Mouse (Mus musculus): ENCODE measurements around the gene Tmem158.

The Tmem158 gene

DNA sequence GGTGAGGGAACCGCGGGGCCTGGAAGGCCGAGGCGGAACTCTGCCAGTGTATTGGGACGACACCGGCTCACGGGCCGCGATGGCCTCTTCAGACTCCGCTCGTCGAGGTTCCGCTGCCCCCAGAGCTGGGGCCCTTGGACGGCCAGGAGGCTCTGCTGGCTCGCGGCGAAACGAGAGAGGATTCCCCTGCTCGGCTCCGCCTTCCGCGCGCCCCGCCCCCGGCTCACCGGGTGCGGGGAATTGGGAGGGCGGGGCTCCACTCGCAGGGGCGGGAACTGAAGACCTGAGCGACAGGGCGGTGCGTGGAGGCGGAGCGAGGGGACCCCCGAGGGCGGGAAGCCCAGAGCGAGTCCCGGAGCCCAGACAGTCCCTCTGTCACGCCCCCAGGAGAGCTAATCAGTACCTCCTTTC lies at the start of gene Tmem158:
Tmem158 (minus strand) TSS at position 154 of the 411 bp plus-strand sequence.
- DNase-seq (ENCODE audit: low spot score) = peak; percentile 66

DNA sequence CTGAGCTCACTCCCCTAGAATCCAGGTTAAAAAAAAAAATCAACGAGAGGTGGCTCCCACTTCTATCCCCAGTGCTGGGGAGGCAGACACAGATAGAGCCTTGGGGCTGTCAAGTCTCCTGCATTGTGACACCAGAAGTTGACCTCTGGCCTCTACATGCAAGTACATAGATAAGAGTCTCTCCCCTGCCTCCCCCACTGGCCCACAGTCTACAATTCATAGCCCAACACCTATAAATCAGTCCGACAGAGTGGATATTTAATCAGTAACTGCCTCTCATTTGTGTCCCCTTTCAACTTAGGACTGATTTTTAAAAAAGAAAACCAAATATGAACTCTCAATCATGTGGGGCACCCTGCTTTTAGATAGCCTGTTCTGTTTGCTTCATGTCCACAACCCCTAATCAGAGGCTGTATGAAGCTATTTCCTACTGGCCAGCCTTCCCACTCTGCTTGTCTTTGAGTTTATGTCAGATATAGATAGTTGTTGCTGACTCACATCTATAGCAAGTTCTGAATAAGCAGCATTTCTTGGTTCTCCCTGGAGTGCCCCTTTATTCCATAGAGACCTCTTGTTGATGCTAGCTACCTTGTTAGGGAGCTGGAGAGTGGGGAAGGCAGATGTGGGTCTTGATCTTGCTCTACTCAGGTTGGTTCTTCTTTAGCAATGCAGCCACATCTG lies 49.3 kb upstream of the Tmem158 start:
- DNase-seq (ENCODE audit: low spot score) = no peak

DNA sequence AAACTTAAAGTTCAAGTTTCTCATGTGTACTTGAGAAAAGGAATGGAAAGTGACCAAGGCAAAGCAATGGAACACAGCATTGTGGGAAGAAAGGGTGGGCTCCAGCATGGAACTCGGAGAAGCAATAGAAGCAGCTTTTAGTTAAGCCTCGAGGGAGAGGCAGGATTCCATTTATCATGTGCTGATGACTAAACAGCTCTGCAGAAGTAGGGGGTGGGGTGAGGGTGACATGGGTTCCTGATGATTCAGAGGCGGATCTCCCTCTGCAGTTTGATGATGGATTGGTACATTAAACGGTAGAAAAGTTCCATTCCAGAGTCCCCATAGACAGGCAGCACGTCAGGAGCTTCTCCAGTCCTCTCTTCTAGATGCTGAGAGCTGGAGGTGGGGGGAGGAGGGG lies 48.5 kb upstream of the Tmem158 start:
- no peak for DNase-seq (ENCODE audit: low spot score)

DNA sequence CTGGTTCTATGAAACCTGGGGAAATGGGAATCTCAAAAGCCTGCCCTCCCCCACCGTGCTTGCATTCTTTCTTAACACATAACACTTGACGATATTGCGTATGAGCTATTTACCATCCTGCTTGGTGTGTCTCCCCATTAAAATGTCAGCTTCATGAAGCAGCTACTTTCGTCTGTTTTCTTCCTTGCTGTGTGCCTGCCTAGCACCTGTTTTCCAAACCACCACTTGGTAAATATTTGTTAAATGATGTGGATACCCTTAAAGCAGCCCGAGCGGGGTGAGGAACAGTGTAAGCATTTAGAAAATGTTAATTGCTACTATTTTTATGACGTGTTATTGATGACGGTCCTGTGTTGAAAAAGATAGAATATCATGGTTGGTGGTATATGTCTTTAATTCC lies 44.4 kb upstream of the Tmem158 start:
- no peak for DNase-seq (ENCODE audit: low spot score)

DNA sequence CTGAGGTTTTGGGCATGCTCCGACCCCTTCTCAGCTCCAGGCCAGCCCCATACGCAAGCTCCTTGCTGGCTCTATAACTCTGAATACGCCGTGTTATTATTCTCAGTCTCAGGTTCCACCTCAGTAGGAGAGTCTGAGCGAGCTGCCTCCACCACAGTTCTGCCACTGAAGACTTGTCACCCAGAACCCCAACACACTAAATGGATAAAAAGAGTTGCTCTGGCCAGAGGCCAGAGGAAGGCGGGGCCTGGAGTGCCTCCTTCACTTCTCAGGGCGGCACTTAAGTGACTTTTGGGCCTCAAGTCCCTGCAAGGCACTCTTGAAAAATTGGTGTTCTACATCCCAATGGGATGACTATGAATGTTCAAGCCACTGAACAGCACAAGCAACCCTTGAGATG lies 43.4 kb upstream of the Tmem158 start:
- DNase-seq (ENCODE audit: low spot score) = no peak

DNA sequence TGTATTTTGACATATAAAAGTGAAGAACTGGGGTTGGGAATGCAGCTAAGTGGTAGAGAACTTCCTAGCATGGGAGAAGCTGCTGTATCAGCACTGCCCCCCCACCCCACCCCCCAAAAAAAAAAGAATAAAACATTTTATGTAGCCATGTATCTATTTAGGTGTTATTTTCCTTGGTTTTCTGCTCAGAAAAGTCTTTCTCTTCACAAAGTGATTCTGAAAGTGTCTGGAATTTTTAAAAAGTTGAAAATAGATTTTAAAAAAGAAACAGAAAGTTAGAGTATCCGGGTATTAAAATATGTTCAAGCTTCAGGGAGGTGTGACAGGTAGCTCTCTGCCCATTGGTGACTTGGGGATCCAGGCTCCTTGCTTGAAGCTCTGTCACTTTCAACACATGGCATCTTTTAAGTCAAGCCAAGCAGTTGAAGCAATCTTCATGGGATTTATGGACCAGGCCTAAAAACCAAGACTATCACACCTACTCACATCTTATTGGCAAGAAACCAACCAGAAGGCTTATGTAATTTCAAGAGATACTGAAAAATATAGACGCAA lies 42.3 kb upstream of the Tmem158 start:
- DNase-seq (ENCODE audit: low spot score) = no peak

DNA sequence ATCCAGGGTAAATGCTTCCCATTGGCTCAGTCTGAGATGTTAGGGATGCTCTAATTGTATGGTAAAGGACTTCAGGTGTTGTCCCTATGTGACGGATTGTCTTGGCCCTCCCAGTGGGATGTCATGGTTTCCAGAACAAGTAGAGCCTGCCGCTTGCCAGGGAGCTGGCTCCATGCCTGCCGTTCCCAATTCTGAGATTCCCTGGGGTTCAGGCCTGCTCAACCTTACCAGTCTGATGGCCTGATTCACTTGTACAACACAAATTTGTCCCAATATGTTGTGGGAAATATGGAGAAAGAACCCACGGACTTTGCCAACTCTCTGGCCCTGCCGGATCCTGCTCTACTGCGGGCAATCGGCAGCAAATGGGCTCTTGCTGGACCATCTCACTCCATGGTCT lies 37.3 kb upstream of the Tmem158 start:
- DNase-seq (ENCODE audit: low spot score) = no peak

DNA sequence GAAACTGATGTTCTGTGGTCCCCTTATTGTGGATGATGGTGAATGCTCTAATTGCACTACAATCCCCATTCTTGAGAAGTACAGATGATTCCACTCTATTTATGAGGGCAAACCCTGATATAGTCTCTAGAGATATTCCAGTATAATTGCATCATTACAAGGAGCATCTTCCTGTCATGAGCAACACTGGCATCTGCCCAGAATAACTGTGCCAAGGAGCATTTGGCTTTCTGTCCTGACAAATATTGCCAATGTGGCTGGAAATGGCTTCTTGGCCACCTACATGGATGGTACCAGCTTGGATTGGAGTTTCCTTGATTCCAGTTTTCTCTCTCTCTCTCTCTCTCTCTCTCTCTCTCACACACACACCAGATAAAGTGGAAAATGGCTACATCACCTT lies 35.7 kb upstream of the Tmem158 start:
- DNase-seq (ENCODE audit: low spot score) = no peak

DNA sequence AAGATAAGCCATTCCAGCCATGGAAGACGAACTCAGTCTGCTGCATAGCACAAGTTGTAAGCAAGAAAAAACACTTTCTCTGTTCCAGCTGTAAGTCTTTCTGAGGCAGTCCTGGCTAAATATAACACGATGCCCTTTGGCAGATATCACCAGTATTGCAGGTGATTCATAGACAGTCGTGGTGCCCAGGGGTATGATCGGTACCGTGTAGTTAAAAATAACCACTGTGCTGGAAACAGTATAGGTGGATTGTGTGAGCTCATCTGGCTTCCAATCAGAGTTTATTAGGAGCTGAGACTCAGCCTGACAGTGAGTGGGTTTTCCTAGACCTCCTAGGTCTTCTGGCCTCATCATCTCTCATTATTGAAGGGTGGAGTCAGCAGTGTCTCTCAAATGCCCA lies 34.0 kb upstream of the Tmem158 start:
- DNase-seq (ENCODE audit: low spot score) = no peak

DNA sequence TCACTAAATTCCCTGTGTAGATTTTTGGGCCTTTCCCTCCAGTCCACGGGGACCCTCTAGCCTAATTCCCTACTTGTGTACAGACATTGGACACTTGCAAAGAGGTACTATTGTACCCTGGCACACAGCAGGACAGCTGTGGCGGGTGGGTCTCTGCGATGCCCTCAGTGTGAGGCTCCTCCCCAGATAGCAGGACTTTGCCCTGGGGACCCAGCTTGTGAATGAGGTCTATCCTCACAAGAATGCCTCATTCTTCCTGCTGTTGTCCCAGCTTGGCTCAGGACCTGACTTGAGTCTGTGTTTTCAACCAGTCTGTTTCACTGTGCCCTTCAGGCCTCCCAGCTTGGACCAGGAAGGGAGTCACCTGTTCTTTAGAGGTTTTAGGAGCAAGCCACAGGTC lies 27.8 kb upstream of the Tmem158 start:
- DNase-seq (ENCODE audit: low spot score) = no peak

DNA sequence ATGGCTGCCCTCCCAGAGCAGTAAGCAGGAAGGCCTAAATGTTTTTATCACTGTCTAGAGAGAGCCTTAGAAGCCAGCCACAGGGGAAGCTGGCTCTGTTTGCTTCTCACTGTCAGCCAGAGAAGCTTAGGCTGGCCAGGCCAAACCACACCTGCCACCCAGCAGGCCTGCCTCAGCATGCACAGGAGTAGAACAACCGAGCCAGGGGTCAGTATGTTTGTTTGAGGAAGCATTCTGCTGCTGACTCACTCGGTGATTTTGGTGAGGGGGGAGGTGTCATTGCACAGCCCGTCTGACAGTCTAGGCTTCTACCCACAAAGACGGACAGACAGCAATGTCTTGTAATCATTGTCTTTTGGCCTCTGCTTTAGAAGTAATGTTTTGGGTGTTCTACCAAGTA lies 25.1 kb upstream of the Tmem158 start:
- no peak for DNase-seq (ENCODE audit: low spot score)

DNA sequence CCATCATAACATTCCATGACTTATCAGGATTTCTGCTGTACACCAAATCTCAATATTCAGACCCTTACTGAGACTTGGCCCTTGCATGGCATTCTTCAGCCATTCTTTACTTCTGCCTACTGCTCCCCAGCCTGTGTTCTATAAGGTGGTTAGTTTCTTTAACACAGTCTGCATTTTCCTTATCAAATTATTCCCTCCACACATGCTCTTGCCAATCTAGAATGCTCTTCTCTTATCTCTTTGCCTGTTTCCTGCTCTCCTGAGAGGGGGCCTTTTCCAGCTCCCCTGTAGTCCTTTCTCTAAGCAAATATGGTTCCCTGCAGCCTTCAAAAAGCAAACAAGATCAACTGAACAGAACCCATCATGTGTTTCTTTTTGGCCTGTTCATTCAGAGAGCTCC lies 20.2 kb upstream of the Tmem158 start:
- no peak for DNase-seq (ENCODE audit: low spot score)

DNA sequence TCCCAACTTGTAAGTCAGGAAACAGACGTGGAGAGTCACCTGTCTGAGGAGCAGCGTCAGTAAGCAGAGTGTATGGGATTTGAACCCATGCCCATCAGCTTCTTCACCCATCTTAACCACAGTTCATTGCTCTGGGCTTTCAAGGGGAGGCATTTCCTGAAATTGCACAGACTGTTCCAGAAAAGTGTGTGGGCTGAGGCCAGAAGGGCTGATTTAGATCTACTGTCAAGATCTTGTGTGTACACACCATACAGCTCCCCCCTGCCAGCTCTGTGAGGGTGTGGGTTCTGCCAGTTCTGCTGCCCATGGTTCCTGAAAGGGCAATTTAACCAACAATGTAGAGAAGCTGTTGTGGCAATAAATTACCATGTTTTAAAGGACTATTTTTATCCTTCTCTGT lies 17.4 kb upstream of the Tmem158 start:
- no peak for DNase-seq (ENCODE audit: low spot score)

DNA sequence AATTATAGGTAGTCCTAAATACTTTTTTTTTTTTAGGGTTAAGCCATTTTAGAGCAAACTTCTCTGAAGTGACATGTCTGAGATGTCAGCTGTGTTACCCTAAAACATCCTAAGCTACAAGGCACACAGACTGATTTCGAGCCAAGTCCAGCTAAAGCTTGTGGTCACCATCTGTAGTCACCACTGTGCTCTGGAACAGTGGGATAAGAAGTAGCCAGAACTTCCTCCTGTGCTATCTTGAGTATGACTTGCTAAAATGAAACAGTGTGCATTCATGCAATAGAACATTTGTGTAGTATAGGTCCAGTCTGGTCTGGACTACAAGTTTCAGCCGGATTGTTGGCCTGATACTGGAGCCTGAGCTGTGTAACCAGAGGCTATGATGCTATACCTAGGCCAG lies 14.8 kb upstream of the Tmem158 start:
- DNase-seq (ENCODE audit: low spot score) = no peak

DNA sequence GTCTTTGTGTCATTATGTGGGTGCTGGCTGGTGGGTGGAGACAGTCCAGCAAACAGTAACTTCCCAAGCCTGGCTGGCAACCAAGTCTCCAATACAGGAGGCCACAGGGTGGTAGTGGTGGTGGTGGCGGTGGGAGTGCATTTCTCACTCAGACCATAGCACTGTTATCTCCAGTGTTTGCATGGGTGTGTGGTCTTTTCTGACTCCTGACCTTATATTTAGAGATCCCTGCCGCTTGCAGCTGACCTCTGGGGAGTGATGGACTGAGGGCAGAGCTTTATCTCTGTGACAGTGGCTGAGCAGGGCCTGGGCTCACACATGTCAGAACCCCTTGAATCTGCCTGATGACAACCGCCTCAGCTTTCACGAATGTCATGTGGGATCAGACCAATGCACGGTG lies 14.1 kb upstream of the Tmem158 start:
- no peak for DNase-seq (ENCODE audit: low spot score)

DNA sequence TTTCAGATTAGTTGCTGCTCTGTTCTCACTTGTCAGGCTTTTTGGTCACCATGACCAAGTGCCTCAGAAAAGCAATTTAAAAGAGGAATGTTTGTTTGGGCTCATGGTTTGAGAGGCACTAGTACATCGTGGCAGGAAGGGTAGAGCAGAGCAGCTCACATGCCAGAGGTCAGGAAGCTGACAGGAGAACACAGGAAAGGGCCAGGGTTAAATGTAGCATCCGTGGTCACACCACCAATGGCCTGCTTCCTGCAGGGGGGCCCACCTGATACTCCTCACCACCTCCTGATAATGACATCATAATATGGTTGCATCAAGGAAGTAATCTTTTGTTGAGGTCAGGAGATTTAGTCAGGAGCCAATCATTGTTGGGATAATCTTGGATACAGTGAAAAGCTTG lies 13.3 kb upstream of the Tmem158 start:
- no peak for DNase-seq (ENCODE audit: low spot score)

DNA sequence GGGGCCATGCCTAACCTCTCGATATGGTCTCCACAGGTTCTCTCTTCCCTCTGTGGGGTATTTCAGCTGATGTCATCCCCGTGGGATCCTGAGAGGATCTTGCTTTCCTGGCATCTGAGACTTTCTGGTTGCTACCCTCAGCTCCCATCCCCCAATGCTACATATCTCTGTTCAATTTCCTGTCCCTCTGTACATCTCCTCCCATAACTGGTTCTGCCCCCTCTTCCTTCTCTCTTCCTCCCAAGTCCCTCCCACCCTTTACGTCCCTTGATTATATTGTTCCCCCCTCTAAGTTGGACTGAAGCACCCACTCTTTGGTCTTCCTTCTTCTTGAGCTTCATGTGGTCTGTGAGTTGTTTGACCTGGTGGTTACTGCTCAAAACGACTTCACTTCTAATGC lies 11.0 kb upstream of the Tmem158 start:
- DNase-seq (ENCODE audit: low spot score) = no peak

DNA sequence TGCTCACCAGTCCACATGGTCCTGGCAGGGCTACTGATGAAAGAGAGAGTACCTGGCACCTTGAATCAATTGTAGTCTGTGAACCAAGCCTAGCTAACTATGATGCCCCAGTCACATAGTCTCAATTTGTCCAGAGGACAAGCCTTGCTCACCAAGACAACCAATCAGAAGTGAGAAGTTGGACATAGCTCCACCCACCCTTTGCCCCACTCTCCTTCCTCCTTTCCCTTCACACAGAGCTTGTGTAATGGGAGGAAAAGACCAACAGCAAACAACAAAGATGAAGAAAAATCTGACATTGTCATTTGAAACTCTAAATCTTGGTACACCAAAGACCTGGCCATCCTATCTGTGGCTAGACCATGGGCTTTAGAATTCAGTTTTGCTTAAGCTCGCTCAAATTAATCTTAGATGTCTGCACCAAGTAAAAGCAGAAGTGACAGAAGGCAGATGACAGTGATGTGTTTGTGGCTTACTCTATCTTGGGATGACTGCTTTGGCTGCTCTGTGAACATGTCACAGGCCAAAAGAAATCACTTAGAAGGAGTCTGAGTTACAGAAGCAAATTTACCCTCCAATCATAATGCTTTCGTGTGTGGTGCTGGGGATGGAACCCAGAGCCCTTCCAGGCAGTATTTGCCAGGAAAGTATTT lies 9.5 kb upstream of the Tmem158 start:
- DNase-seq (ENCODE audit: low spot score) = no peak

DNA sequence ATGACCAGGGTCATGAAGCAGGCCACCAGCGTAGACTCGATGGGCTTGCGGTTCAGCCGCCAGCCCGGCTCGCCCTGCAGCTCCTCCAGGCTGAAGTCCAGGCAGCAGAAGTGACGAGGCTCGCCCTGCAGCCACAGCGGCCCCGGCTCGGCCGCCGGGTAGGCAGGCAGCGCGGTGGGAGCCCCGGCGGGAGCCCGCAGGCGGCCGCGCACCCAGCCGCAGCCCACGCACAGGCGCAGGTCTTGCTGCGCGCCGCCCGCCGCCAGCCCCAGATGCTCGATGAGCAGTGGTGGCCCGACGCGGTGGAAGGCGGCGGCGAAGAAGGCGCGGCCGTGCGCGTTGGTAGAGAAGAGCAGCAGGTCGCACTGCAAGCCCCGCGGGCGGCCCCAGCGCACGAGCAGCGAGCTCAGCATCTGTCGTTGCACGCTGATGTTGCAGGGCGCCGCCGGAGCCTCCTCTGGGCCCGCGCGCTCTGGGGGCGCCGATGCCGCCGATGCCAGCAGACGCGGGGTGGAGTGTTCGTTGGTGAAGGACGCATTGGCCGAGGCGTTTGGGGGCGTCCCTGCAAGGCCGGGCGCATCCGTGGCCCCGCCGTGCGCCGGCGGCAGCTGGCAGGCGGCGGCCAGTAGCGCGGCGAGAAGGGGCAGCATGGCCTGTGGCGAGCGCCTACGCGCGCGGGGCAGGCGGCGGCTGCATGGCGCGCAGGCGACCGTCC lies 511 bp downstream of the Tmem158 start:
- no peak for DNase-seq (ENCODE audit: low spot score)

DNA sequence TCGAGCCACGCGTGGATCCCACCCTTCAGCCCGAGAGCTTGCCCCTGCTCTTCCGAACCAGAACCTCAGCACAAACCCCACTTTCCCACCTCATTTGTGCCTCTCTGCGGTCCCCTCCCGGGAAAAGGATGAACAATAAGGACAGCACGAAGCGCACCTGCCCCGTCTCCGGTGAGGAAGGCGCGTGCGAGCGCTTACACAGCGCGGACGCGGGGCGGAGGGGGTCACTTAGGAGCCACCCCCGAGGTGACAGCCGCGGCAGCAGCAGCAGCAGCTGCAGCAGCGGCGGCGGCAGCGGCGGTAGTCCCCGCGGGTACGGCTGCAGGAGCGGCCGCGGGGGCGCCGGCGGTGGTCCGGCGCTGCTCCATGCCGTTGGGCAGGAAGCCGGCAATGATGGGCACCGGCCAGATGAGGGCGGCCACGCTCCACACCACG lies 1.1 kb downstream of the Tmem158 start:
- peak; percentile 78 for DNase-seq (ENCODE audit: low spot score)

DNA sequence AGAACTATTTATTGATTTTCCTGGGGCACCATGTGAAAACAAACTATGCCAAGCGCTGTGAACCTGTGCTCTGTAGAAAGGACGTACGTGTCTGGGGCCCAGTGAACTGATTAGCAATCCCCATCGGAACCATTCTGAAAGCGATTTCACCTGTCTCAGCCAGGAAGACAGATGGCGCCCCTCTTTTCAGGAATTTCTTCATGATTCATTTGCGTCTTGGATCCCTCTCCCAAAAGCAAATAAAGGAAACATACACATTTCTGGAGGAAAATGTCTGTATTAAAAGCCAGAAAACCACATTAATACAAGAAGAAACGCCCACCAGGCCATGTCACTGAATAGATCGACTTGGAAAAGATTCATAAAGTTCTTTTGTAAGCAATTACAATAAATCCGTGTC lies 1.8 kb downstream of the Tmem158 start:
- no peak for DNase-seq (ENCODE audit: low spot score)

DNA sequence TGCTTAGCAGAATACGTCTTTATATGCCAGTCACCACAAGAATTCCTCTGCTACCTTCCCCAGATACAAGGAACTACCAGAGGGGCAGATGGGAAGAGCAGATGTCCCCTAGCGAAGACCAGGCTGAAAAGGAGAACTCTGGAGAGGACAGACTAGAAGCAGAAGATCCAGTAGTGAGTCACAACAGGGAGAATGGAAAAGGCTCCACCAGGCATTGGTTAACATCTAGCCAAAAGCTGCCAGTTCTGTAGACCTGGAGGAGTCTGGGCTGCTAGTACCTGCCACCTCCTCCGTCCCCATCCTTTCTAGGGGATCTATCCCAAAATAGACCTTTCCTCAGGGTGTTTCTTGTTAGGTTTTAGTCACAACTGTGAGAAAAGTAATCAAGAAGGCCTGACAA lies 4.8 kb downstream of the Tmem158 start:
- no peak for DNase-seq (ENCODE audit: low spot score)

DNA sequence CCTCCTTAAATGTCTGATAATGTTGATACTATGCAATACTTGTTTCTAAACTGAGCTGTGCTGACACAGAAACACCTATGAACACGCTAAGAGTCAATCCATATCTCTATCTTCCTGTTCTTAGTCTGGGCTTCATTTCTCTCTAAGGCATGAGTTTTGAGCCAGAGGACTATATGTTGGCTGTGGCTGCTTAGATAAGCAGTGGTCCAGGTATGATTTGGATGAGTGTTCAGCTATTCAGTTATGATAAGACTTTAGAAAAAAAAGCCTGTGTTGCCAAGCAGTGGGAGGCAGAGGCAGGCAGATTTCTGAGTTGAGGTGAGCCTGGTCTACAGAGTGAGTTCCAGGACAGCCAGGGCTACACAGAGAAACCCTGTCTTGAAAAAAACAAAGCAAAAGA lies 12.6 kb downstream of the Tmem158 start:
- DNase-seq (ENCODE audit: low spot score) = no peak
